Mouse (Mus musculus) thymus, adult 2 months (tissue): ENCODE results near the gene Vmn1r231.

Experiments used
- CTCF ChIP-seq: fragments of 200-500 bp; IDR thresholded peaks from 2 replicates; pipeline ENCODE4 v1.5.1; 2012; ENCODE audit warnings: mild to moderate bottlenecking, control low read depth, low read length, moderate library complexity, borderline replicate concordance; ENCODE audit not compliant: control insufficient read depth, poor library complexity, insufficient read depth; ENCODE audit errors: extremely low read depth
- POLR2A ChIP-seq: fragments of 200-500 bp; IDR thresholded peaks from 2 replicates; pipeline ENCODE4 v1.6.1; 2012; ENCODE audit warnings: mild to moderate bottlenecking, low read length, control low read depth, moderate library complexity; ENCODE audit not compliant: control insufficient read depth, poor library complexity, insufficient read depth; ENCODE audit errors: extremely low read depth

DNA sequence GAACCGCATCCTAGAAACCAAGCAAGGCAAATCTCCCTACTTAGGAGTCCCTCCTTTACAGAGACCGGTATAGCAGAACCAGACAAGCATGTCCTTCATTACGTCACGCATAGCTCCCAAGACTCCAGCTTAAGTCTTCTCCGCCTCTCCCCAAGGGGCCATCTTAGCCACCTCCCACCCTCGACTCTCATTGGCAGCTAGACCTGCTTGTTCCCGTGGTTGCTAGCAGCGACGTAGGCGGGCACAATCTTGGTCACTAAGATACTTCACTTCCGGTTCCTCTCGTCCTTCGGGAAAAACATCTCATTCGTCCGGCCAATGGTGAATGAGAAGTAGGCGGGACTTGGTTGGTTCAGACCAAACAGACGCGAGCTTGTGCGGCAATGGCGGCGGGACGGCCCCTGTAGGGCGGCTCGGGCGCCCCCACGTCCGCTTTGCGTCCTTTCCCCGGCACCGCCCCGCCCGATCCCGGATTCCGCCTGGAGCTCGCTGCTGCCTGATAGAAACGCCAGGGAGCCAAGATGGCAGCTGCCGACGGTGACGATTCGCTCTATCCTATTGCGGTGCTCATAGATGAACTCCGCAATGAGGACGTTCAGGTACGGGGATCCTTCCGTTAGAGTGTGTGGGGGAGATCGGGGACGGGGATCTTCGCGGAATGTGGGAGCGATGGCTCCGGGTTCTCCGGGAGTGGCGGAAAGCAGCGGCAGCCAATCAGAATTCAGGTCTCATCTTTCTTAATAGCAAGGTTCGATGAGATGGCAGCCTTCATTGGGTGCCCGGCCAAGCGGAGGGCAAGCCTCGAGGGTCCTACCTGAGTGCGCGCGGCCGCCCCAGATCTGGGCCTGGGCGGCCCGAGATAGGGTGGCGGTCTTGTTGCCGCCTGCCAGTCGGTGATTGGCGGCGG is 40.3 kb upstream of the Vmn1r231 start, which contains the start of gene Ppp2r1a:
- peak; percentile 51; the same call in 1 of the 2 replicates for TF ChIP-seq POLR2A
- TF ChIP-seq CTCF: peak; percentile 70
